Mouse (Mus musculus) megakaryocyte, embryonic 14.5 days (primary cell): Measurements from ENCODE around the gene Taf3.

Experiments
- FLI1 ChIP-seq: IDR thresholded peaks from 2 replicates; pipeline ENCODE4 v1.6.1; 2012; ENCODE audit warnings: low read length, inconsistent platforms, mixed read lengths
- GATA1 ChIP-seq: IDR thresholded peaks from 3 replicates; pipeline ENCODE4 v1.6.1; 2012; ENCODE audit warnings: mixed read lengths, low read length, inconsistent platforms, borderline replicate concordance

DNA sequence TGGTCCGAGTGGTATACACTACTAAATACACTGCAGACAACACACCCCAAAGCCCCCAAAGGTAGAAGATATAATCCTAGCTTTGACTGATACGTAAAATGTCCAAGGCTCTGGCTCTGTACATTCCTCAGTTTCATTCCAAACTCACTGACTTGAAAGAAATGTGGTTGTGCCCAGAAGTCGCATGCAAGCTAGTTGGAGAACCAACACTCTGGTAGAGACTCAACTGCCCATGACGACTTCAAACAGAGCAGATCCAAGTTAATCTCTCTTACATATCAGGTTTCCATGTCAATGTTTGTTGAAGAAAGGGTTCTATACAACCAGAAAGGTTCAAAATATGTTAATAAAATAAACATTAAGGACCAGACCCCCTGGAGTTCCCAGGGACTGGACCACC lies 60.1 kb downstream of the Taf3 start:
- TF ChIP-seq FLI1 (no peak), GATA1 (no peak)
